Mouse (Mus musculus) spleen, adult 2 months (tissue): ENCODE results near the gene Pou5f2.

ENCODE experiments used
- CTCF ChIP-seq: fragments of 200-500 bp; IDR thresholded peaks from 2 replicates; pipeline ENCODE4 v1.5.1; 2011; ENCODE audit warnings: mild to moderate bottlenecking, inconsistent platforms; ENCODE audit not compliant: insufficient read depth, insufficient read length, insufficient replicate concordance; ENCODE audit errors: extremely low read depth
- POLR2A ChIP-seq: fragments of 200-500 bp; IDR thresholded peaks from 2 replicates; pipeline ENCODE4 v1.6.1; 2011; ENCODE audit warnings: low read depth, low read length, inconsistent platforms

- TF ChIP-seq CTCF (no peak), POLR2A (no peak)
Observed at GRCm38 (mm10) chr13:77976248-77976647, 48.5 kb upstream of the Pou5f2 start.
